In genomic region chr1:152724286-152724685, GRCm38 (mm10) we compare ENCODE assay signal across 15 mouse cellular contexts. TPM values are rescaled to one million over a fixed set of nuclear protein-coding genes. Genes with fewer than 3 reads are reported as not detected.
A peak's percentile ranks its signal among the peaks of the same experiment; 100 is the strongest.
DNase-seq lines count a peak whose midpoint lies in the region; ATAC-seq lines count a peak whose summit lies in the region.
"Had no signal": no experiment of that assay in that cellular context is flagged by ENCODE, and none has a peak within 500 bp of the region (broad histone marks: within the 10 kb centered on the region; RNA-seq: fewer than 3 reads in every experiment).

No protein-coding gene starts in this region.

- H3K27me3 ChIP-seq in heart, embryonic 11.5 days (ENCODE audit: control insufficient read depth, insufficient read depth, low read length) = no peaks in the 10 kb centered on the region
- H3K27me3 ChIP-seq: hindbrain, embryonic 13.5 days; limb, embryonic 15.5 days; stomach, embryonic 15.5 days had no signal

- no peaks in the 10 kb centered on the region for H3K36me3 ChIP-seq in heart, embryonic 11.5 days (ENCODE audit: control insufficient read depth, insufficient read depth, low read length)
- H3K36me3 ChIP-seq: hindbrain, embryonic 13.5 days; limb, embryonic 15.5 days; stomach, embryonic 15.5 days had no signal

- no peaks in the 10 kb centered on the region for H3K4me1 ChIP-seq in heart, embryonic 11.5 days (ENCODE audit: control insufficient read depth, insufficient read depth, low read length)
- H3K4me1 ChIP-seq: hindbrain, embryonic 13.5 days; stomach, embryonic 15.5 days had no signal

- no peak overlapping the region for H3K9ac ChIP-seq in heart, embryonic 11.5 days (ENCODE audit: low read depth, low read length)
- H3K9ac ChIP-seq: hindbrain, embryonic 13.5 days; limb, embryonic 15.5 days; stomach, embryonic 15.5 days had no signal

- no peaks in the 10 kb centered on the region for H3K9me3 ChIP-seq in heart, embryonic 11.5 days (replicated peaks; ENCODE audit: control insufficient read depth, low read length)
- H3K9me3 ChIP-seq: hindbrain, embryonic 13.5 days; limb, embryonic 15.5 days; stomach, embryonic 15.5 days had no signal

- DNase-seq in heart, adult 8-10 months (ENCODE audit: low spot score) = peak; percentile 26
- peak; percentile 3 for DNase-seq in retina, adult 2 months (ENCODE audit: low read depth, low spot score)
- DNase-seq in retina, embryonic 14.5 days (ENCODE audit: low spot score) = no peak
- DNase-seq in c-Kit-negative CD71-positive TER-119-positive erythroid progenitor cells, embryonic 14.5 days (ENCODE audit: low read depth, low spot score) = peak; percentile 5
- DNase-seq in spleen, postnatal 36 days (ENCODE audit: low spot score in 2 of 2) = no peak
- DNase-seq in frontal cortex, postnatal 25 days (ENCODE audit: low spot score in 2 of 2) = no peak
- no peak for DNase-seq in urinary bladder, adult 18-20 months (ENCODE audit: low spot score in 2 of 2)
- DNase-seq: cerebellum, adult 11-12 months had no signal

- H3K4me2 ChIP-seq in heart, embryonic 11.5 days = no peak overlapping the region
- H3K4me2 ChIP-seq: hindbrain, embryonic 13.5 days; limb, embryonic 15.5 days; stomach, embryonic 15.5 days had no signal

- H3K27ac ChIP-seq in heart, embryonic 11.5 days (ENCODE audit: low read depth, low read length) = no peak overlapping the region
- H3K27ac ChIP-seq: hindbrain, embryonic 13.5 days; limb, embryonic 15.5 days; stomach, embryonic 15.5 days had no signal

- no peak overlapping the region for H3K4me3 ChIP-seq in heart, embryonic 11.5 days (ENCODE audit: low read depth, low read length)
- H3K4me3 ChIP-seq: hindbrain, embryonic 13.5 days; limb, embryonic 15.5 days; stomach, embryonic 15.5 days had no signal

- ATAC-seq in heart, embryonic 11.5 days (replicated peaks; ENCODE audit: insufficient number of reproducible peaks, low FRiP score, low TSS enrichment) = no peak
- ATAC-seq: midbrain, embryonic 16.5 days had no signal

RNA-seq across cellular contexts. Expression of gene Apobec4, which starts 26.1 kb away (rescaled TPM):
- not detected for total RNA-seq in heart, adult 8-10 months (2022)
- polyA plus RNA-seq in heart, embryonic 11.5 days (2014; fragmentation: Nextera tagmentation; extraction: Ambion mirVana) = not detected in 2 replicates
- polyA plus RNA-seq: gonadal fat pad, adult 2 months; hindbrain, embryonic 13.5 days; large intestine, adult 2 months; limb, embryonic 15.5 days; midbrain, embryonic 16.5 days had no signal

RNA-seq across cellular contexts. Expression of gene Rgl1, which starts 41.9 kb away (rescaled TPM):
- total RNA-seq in heart, adult 8-10 months (2022) = 10 to 100 TPM; 30.2 to 37.8 (median 35.0) TPM
- 61.0 and 68.7 TPM in 2 replicates for polyA plus RNA-seq in heart, embryonic 11.5 days (2014; fragmentation: Nextera tagmentation; extraction: Ambion mirVana)

RNA-seq across cellular contexts. Expression of gene Arpc5, which starts 42.1 kb away (rescaled TPM):
- 10 to 100 TPM; 21.9 to 27.8 (median 25.9) TPM for total RNA-seq in heart, adult 8-10 months (2022)
- polyA plus RNA-seq in heart, embryonic 11.5 days (2014; fragmentation: Nextera tagmentation; extraction: Ambion mirVana) = 257 and 268 TPM in 2 replicates

Comparison
In these comparisons a context has a peak if more than half of its experiments do, and no peak if none do; other contexts are left out.
1. DNase-seq: peak in heart, adult 8-10 months (single experiment), retina, adult 2 months (single experiment) and c-Kit-negative CD71-positive TER-119-positive erythroid progenitor cells, embryonic 14.5 days (single experiment); none in retina, embryonic 14.5 days (single experiment), spleen, postnatal 36 days (0 of 2), frontal cortex, postnatal 25 days (0 of 2) and urinary bladder, adult 18-20 months (0 of 2).